Mouse (Mus musculus): ENCODE data around the gene Auts2.

DNA sequence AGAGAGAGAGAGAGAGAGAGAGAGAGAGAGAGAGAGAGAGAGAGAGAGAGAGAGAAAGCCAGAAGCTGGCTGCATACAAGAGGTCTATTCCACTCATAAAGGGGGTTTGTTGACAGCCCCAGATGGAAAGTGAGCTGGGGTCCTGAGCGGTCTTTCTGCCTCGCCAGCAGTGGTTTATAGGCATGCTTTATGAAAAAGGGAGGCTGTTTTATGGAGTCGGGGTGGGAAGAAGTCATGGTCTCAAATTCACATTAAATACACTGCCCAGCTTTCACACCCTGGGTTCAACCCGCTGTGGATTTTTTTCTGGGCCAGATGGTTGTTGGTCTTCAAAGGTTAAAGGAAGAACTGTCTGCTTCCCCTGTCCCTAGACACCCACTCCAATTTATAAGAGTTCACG lies 767.5 kb downstream of the Auts2 start:
- TF ChIP-seq CHD2 (IDR thresholded peaks at IDR 0.05; ENCODE audit: low read depth, low read length) (no peak), HCFC1 (IDR thresholded peaks at IDR 0.05; ENCODE audit: borderline replicate concordance, insufficient read depth, low read length) (no peak), ZNF384 (IDR thresholded peaks at IDR 0.05; ENCODE audit: low read depth, low read length) (no peak), ZC3H11A (IDR thresholded peaks at IDR 0.05; ENCODE audit: borderline replicate concordance, low read depth, low read length) (no peak), MAFK (IDR thresholded peaks at IDR 0.05; ENCODE audit: insufficient read depth, low read depth, low read length) (no peak)
